Mouse (Mus musculus): ENCODE data around the gene Plcb4. TPM values are rescaled to one million over a fixed set of nuclear protein-coding genes. Genes with fewer than 3 reads are reported as not detected.

Plcb4 gene
- polyA plus RNA-seq, 1 experiment: 6.1 TPM

- 0 out of 2 replicates have a peak, but pooled peaks cover 4% of the 10 kb centered on the region for H3K4me1 ChIP-seq (ENCODE audit: control insufficient read depth, insufficient read depth, low read length)
- H3K36me3 ChIP-seq (ENCODE audit: control insufficient read depth, insufficient read depth, low read length): no peaks in the 10 kb centered on the region
- no peak overlapping the region for H3K27ac ChIP-seq (ENCODE audit: insufficient read depth, low read depth, low read length)
- H3K27me3 ChIP-seq (replicated peaks; ENCODE audit: control insufficient read depth, insufficient read depth, low read length): no peaks in the 10 kb centered on the region
- TF ChIP-seq POLR2A (IDR thresholded peaks at IDR 0.05; ENCODE audit: low read depth, low read length): no peak
- TF ChIP-seq CTCF (conservative IDR thresholded peaks at IDR 0.05; ENCODE audit: insufficient read depth, insufficient read length, low read depth, low read length): no peak
- no peak for DNase-seq
- WGBS: 77% methylated on average over 2 of the region's 2 CpGs
- H3K4me3 ChIP-seq (ENCODE audit: insufficient read depth, low read depth, low read length): no peak overlapping the region
Measured at GRCm38 (mm10) chr2:135853085-135853484, 194.3 kb downstream of the Plcb4 start.

DNA sequence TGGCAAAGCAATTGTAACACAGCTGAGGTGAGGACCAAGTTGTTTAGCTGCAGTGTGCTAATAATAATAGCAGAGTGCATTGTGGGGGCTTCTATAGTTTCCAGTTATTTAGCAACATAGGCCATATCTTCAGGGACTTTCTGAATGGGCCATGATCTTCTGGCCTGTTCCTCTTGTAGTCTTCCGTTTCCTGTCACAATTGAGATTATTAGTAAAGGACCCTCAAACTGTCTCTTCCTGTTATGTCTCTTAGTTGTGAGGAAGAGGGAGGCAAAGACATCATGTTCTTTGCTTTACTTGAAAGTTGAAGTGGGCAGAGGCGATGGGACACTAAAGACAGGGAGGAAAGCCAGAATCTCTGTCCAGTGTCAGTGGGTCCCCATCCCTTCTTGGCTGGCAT is 195.2 kb downstream of the Plcb4 start:
- no peak for TF ChIP-seq CTCF (conservative IDR thresholded peaks at IDR 0.05; ENCODE audit: insufficient read depth, insufficient read length, low read depth, low read length)
- no peak for TF ChIP-seq POLR2A (IDR thresholded peaks at IDR 0.05; ENCODE audit: low read depth, low read length)
- H3K4me3 ChIP-seq (ENCODE audit: insufficient read depth, low read depth, low read length): no peak overlapping the region
- H3K36me3 ChIP-seq (ENCODE audit: control insufficient read depth, insufficient read depth, low read length): no peaks in the 10 kb centered on the region
- WGBS: 82% methylated on average over 2 of the region's 2 CpGs
- DNase-seq: no peak
- H3K27me3 ChIP-seq (replicated peaks; ENCODE audit: control insufficient read depth, insufficient read depth, low read length): no peaks in the 10 kb centered on the region
- 0 out of 2 replicates have a peak, but pooled peaks cover 4% of the 10 kb centered on the region for H3K4me1 ChIP-seq (ENCODE audit: control insufficient read depth, insufficient read depth, low read length)
- H3K27ac ChIP-seq (ENCODE audit: insufficient read depth, low read depth, low read length): no peak overlapping the region

GRCm38 (mm10) chr2:135855890-135856490 is 197.2 kb downstream of the Plcb4 start:
- Histone ChIP-seq H3K4me1 (ENCODE audit: control insufficient read depth, insufficient read depth, low read length) (0 out of 2 replicates have a peak, but pooled peaks cover 4% of the 10 kb centered on the region), H3K4me3 (ENCODE audit: insufficient read depth, low read depth, low read length) (no peak overlapping the region), H3K27ac (ENCODE audit: insufficient read depth, low read depth, low read length) (no peak overlapping the region), H3K27me3 (replicated peaks; ENCODE audit: control insufficient read depth, insufficient read depth, low read length) (no peaks in the 10 kb centered on the region), H3K36me3 (ENCODE audit: control insufficient read depth, insufficient read depth, low read length) (no peaks in the 10 kb centered on the region)
- WGBS: 88% methylated on average over 6 of the region's 6 CpGs
- DNase-seq: no peak
- TF ChIP-seq POLR2A (IDR thresholded peaks at IDR 0.05; ENCODE audit: low read depth, low read length) (no peak), CTCF (conservative IDR thresholded peaks at IDR 0.05; ENCODE audit: insufficient read depth, insufficient read length, low read depth, low read length) (no peak)

DNA sequence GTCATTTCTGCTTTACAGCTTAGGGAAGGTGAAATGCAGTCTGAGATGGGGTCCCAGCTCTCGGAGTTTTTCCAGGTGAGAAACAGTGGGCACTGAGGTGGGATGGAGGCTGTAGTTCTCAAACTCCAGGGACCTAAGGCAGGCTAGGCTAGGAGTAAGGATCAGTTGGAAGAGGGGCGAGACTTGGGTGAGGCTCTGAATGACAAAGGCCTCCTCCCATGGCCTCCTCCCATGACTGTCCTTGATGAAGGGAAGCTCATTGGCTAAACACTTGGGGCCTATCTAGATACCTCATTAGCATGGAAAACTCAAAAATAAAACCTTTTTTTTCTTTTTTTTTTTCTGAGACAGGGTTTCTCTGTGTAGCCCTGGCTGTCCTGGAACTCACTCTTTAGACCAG is 198.0 kb downstream of the Plcb4 start:
- Histone ChIP-seq H3K36me3 (ENCODE audit: control insufficient read depth, insufficient read depth, low read length) (no peaks in the 10 kb centered on the region), H3K27me3 (replicated peaks; ENCODE audit: control insufficient read depth, insufficient read depth, low read length) (no peaks in the 10 kb centered on the region), H3K4me3 (ENCODE audit: insufficient read depth, low read depth, low read length) (no peak overlapping the region), H3K27ac (ENCODE audit: insufficient read depth, low read depth, low read length) (no peak overlapping the region), H3K4me1 (ENCODE audit: control insufficient read depth, insufficient read depth, low read length) (0 out of 2 replicates have a peak, but pooled peaks cover 4% of the 10 kb centered on the region)
- TF ChIP-seq POLR2A (IDR thresholded peaks at IDR 0.05; ENCODE audit: low read depth, low read length): no peak
- TF ChIP-seq CTCF (conservative IDR thresholded peaks at IDR 0.05; ENCODE audit: insufficient read depth, insufficient read length, low read depth, low read length): no peak
- DNase-seq: no peak
- 96% methylated on average over 2 of the region's 2 CpGs for WGBS

- Histone ChIP-seq H3K4me3 (ENCODE audit: insufficient read depth, low read depth, low read length) (no peak overlapping the region), H3K27me3 (replicated peaks; ENCODE audit: control insufficient read depth, insufficient read depth, low read length) (no peaks in the 10 kb centered on the region), H3K4me1 (ENCODE audit: control insufficient read depth, insufficient read depth, low read length) (peaks cover 7% of the 10 kb centered on the region; the same call in 1 of the 2 replicates), H3K36me3 (ENCODE audit: control insufficient read depth, insufficient read depth, low read length) (no peaks in the 10 kb centered on the region), H3K27ac (ENCODE audit: insufficient read depth, low read depth, low read length) (no peak overlapping the region)
- TF ChIP-seq POLR2A (IDR thresholded peaks at IDR 0.05; ENCODE audit: low read depth, low read length) (no peak), CTCF (conservative IDR thresholded peaks at IDR 0.05; ENCODE audit: insufficient read depth, insufficient read length, low read depth, low read length) (no peak)
- no peak for DNase-seq
- WGBS: 96% methylated on average over 8 of the region's 8 CpGs
Measured at GRCm38 (mm10) chr2:135861531-135862488, 203.0 kb downstream of the Plcb4 start.

DNA sequence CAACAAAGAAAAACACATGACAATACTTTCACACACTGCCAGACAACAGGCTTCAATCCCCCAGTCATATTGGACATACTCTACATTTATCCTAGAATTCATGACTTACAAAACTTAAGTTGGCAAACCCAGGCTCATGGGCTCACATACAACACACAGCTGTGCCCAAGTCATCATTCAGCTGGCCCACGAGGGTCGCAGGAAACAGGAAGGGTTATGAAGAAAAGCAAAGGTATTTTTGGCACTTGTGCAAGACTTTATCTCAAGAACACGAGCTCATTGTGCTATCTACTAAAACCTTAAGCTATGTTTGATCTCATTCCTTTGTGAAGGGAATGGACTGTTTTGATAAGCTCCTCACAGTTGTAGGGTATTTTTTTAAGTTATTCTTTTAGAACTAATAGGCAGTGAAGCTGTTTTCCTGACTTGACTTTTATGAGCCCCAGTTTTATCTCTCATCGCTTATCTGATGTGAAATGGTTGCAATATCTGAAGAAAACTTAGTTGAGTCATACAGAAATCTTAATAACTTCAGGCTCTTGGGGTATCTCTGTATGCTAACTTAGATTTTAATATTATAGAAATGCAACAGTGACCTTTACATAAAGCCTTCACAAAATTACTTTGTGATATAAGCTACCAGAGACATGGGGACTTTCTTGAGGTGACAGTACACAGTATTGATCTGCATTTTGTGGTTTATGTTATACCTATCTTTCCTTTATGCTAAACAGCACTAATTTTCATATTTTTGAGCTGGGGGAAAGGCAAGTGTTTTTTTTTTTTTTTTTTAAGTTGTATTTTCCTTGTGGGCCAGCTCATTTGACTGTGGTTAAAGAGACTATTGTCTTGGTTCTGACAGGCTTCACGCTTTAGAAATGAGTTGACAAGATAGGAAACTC is 203.9 kb downstream of the Plcb4 start:
- H3K4me1 ChIP-seq (ENCODE audit: control insufficient read depth, insufficient read depth, low read length): peaks cover 7% of the 10 kb centered on the region; the same call in 1 of the 2 replicates
- no peak overlapping the region for H3K27ac ChIP-seq (ENCODE audit: insufficient read depth, low read depth, low read length)

More for the DNA sequence above, 203.9 kb downstream of the Plcb4 start:
- H3K36me3 ChIP-seq (ENCODE audit: control insufficient read depth, insufficient read depth, low read length): no peaks in the 10 kb centered on the region
- WGBS: 61% methylated on average over 5 of the region's 5 CpGs
- no peak overlapping the region for H3K4me3 ChIP-seq (ENCODE audit: insufficient read depth, low read depth, low read length)
- TF ChIP-seq CTCF (conservative IDR thresholded peaks at IDR 0.05; ENCODE audit: insufficient read depth, insufficient read length, low read depth, low read length) (no peak), POLR2A (IDR thresholded peaks at IDR 0.05; ENCODE audit: low read depth, low read length) (no peak)
- H3K27me3 ChIP-seq (replicated peaks; ENCODE audit: control insufficient read depth, insufficient read depth, low read length): no peaks in the 10 kb centered on the region
- no peak for DNase-seq
